Mouse (Mus musculus) brain, embryonic 14.5 days (tissue): ENCODE measurements at regions not wholly inside any gene's neighbourhood (a gene's known extent, or its start where the extent isn't known, plus 50 kb on each side); places are given as distances from the start of the nearest gene placed in this dataset.

ENCODE experiments used
- CTCF ChIP-seq: fragments of 200-500 bp; IDR thresholded peaks from 2 replicates; pipeline ENCODE4 v1.5.1; 2012; ENCODE audit warnings: inconsistent platforms, mild to moderate bottlenecking, moderate library complexity, borderline replicate concordance; ENCODE audit not compliant: insufficient read depth, insufficient read length; ENCODE audit errors: extremely low read depth
- POLR2A ChIP-seq: fragments of 200-500 bp; IDR thresholded peaks from 2 replicates; pipeline ENCODE4 v1.6.1; 2012; ENCODE audit warnings: mild to moderate bottlenecking, inconsistent platforms, borderline replicate concordance; ENCODE audit not compliant: poor library complexity, insufficient read depth, insufficient read length, severe bottlenecking; ENCODE audit errors: extremely low read depth

DNA sequence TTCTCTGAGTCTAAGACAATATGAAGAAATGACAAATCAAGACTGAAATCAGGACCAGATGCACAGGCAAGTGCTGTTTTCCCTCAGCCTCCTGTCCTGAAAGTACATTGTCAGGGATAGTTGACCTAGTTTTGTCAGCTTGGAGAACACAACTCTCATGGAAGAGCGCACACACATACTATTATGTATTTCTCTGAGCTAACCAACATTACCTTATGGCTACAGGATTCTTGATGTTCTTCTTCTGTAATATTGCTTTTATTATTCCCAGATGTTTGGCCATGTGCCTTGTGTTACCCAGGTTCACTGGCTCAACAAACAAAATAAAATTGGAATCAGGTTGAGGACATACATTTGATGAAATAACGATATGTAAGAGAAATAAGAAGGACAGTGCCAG, 521.1 kb downstream of the Slc22a22 start:
- TF ChIP-seq CTCF = no peak
- no peak for TF ChIP-seq POLR2A
